Mouse (Mus musculus) naive thymus-derived CD4-positive, alpha-beta T cell, adult 2 months (primary cell): Measurements from ENCODE around the gene Tmem115.
"Not testable (repeated sequence)": the region's sequence is repeated elsewhere in the genome, so short reads cannot be mapped to it uniquely, and the experiment has no call there.

Experiments used
- DNase-seq: peaks from one replicate; pipeline ENCODE4 v3.0.0-alpha.2; 2011; ENCODE audit warnings: low read depth

Gene Tmem115

DNA sequence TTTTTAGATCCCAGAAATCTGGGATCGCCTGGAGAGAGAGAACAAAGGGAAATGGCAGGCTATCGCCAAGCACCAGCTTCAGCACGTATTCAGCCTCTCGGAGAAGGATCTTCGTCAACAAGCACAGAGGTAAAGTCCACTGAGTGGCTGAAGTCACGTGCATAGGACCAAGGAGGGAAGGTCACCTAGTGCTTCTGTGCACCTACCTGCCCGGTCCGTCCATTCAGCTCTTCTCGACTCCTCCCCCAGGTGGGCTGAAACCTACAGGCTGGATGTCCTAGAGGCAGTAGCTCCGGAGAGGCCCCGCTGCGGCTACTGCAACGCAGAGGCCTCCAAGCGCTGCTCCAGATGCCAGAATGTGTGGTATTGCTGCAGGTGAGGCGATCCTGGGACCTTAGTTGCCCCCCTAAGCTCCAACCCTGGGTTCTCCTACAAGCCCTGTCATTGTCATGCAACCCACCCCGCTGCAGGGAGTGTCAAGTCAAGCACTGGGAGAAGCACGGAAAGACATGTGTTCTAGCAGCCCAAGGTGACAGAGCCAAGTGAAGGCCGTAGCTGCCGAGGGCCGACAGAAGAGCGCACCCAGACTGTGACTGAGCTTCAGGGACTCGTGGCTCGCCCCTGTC, 16.9 kb downstream of the Tmem115 start:
- no peak for DNase-seq

DNA sequence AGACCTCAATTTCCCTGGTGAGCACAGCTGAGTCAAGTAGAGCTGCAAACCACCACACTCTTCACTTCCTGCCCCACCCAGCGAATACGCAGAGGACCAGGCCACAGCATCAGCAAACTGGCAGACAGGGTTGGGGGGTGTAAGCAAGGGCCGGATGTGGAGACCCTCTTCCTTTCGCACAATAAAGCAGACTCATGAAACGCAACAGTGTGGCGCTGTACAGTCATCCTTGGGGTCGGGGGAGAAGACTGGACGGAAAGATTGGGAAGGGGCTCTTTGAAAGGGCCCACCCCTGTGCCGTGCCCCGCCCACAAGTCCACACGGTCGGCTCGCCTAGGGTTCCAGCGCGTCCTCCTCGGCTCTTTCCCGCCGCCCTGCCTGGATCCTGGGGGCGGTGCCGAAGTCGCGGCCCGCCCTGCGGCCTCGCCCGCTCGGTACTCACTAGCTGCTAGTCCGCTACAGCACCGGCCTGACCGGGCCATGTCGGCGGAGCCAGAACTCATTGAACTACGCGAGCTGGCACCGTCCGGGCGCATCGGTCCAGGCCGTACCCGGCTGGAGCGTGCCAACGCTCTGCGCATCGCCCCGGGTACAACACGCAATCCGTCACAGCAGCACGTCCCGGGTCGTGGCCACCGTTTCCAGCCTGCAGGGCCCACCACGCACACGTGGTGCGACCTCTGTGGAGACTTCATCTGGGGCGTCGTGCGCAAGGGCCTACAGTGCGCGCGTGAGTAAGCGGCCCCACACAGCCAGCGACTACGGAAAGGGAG, 17.6 kb downstream of the Tmem115 start, which contains the start of gene Rassf1:
Gene Rassf1, plus strand, starts transcription at position 439 of the 773 bp plus-strand sequence.
- peak; percentile 88 for DNase-seq

DNA sequence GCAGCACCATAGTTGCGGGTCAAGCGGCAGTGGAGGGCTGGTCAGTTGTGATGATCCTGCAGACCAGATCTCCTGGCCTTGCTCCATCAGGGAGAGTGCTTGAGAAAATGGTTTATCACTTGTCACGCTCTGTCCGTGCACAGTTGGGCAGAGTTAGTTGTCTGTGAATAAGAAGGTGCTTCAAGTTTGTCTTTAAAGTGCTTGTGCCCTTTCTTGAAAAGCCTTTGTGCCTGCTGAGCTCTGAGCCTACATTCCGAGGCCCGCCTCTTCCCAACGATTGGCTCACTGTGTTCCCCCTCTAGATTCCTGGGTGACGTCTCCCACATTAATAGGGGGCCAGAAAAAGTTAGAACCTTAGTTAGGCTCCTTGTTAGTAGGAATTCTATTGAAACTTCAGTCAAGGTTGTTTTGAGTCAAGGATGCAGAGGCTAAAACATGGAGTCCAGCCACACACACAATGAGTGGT, 18.2 kb downstream of the Tmem115 start:
- no peak for DNase-seq

DNA sequence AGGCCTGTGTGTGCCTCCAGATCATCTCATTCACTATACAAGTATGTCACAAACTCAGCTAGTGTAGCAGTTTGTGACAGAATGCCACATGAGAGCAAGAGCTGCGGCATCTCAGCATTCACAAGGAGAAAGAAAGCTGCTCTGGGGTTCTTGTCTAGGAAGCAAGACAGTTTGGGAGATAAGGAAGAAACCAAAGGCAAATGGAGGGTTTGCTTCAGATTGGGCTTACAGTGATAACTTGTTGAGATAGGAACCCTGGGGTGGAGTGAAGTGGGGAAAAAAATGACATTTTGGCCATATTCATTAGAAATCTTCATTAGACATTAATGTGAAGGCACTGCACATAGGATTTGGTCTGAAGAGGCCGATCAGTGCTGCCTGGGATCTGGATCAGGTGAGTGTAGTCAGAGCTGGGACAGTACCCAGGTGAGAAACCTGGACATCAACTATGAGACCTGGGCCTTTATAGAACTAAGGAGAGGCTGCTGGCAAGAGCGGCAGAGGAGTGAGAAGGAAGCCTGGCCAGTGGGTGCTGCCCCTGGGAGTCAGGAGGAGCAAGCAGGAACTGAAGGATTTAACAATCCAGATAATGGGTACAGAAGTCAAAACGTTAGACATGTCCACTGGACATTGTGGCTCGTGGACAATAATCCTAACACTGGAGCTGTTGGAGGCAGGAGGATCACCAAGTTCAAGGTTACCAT, 19.1 kb downstream of the Tmem115 start:
- no peak for DNase-seq

DNA sequence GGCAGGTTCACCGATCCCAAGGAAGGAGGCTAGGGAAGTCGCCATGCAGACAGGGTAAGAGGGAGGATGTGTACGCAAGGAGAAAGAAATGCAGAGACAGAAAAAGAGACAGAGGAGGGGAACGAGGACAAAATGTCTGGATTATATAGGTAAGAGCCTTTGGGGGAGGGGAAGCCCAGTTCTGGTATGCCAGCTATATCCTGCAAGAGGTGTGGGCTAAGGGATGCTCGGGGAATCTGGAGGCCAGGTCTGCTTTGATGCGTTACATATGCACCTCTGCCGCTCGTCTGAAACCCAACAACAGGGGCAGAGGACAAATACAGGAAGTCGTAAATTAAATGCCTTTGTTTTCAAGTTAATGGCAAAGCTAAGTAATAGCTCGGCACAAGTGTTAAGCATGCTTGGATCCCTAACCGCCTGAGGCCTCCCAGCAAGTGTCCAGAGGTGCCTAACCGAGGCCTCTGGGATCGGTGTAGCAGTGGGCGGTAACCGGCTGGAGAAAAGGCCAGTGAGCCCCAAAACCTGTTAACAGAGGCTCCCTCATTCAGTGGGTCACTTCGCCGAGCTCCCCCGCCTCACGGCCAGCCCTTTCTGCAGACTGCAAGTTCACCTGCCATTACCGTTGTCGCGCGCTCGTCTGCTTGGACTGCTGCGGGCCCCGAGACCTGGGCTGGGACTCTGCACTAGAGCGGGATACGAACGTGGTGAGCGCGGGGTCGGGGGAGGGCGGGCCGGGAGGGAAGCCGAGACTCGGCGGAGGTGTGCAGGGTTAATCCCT, 20.0 kb downstream of the Tmem115 start:
- peak; percentile 62 for DNase-seq

GRCm38 (mm10) chr9:107554319-107554825, 20.6 kb downstream of the Tmem115 start:
- peak; percentile 100 for DNase-seq

GRCm38 (mm10) chr9:107555031-107555457, 21.3 kb downstream of the Tmem115 start:
- DNase-seq, result no peak

GRCm38 (mm10) chr9:107555701-107556100, 22.0 kb downstream of the Tmem115 start:
- DNase-seq, result no peak

DNA sequence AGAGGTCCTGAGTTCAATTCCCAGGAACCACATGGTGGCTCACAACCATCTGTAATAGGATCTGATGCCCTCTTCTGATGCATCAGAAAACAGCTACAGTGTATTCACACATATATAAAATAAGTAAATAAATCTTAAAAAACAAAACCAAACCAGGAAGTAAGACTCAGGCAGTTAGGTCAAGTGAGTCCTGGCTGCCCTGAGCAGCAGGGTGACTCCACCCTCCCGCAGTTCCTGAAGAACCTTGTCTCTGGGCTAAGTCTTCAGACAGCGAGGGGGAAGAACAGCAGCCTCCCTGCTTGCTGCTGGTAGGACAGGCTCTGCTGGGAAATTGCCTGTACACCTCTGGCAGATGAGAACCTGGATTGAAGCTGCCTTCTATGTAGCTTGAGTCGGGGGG, 22.6 kb downstream of the Tmem115 start:
- no peak for DNase-seq

GRCm38 (mm10) chr9:107563029-107563581, 29.4 kb downstream of the Tmem115 start, which contains the start of gene Tusc2:
Gene Tusc2, plus strand, starts transcription at chr9:107563255.
- peak; percentile 91 for DNase-seq

- DNase-seq, result not testable (repeated sequence)
Measured at GRCm38 (mm10) chr9:107565556-107565955, 31.8 kb downstream of the Tmem115 start.

GRCm38 (mm10) chr9:107566041-107566709, 32.4 kb downstream of the Tmem115 start:
- peak; percentile 87 for DNase-seq

DNA sequence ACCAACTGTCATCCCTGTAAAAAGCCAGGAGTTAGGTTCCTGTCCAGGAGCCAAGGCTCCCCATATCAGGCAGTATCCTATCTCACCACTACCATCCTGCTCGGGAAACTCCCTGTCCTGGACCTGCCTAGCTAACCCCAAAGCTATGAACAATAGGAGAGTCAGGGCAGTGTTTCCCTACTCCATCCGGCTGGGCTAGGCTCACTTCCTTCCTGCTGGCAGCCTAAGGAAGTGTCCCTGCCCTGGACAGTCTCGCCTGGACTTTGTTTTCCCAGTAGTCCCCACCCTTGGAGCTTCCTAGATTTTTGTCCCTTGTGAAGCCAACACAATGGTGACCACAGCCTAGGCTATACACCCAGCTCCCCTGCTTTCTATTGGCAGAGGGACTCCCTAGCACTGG, 33.1 kb downstream of the Tmem115 start:
- no peak for DNase-seq

DNA sequence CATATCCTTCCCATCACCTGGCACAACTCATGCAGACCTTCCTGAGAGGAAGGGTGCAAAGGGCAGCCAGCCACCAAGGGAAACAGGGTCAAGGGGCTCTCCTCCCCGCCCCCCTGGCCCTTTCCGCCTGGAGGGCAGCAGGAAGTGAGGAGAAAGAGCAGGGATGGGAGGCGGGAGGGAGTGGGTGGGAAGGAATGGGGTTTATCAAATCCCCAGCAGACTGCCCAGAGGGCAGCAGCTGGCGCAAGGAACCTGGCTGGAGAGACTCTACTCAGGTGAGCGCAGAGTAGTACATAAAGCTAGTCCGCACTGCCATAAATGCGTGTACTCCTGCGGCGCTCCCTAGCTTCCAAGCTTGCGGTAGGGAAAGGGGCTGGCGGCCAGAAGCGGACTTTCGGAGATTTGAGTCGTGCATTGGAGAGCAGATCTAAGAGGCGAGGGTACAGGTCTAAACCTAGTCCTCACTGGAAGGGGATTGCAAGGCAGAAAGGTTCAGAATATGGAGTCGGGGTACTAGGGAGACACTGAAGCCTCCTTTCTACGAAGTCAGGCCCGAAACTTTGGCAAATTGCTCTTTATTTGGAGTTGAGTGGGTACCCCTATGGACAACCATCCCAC, 34.1 kb downstream of the Tmem115 start, which contains the start of gene Hyal2:
Gene Hyal2, plus strand, starts transcription at position 244 of the 618 bp plus-strand sequence.
- no peak for DNase-seq

GRCm38 (mm10) chr9:107568331-107569261, 34.9 kb downstream of the Tmem115 start:
- peak; percentile 89 for DNase-seq

DNA sequence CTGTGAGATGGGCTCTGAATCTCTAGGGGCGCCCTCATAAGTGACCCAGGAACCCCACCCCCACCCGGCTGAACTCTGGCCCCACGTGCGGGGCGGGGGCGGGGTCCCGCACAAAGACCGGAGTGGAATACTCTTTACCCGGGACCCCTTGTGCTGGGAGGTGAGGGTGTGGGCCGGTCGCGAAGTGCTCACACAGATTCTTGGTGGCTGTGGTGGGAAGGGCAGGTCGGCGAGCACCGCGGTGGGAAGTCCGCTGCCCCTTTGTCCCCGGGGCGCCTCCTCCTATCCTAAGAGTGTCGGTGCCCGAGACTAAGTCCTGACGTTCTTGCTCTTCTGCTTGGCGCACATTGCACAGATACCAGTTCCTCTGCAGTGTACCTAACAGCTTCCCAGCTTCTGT, 35.5 kb downstream of the Tmem115 start:
- no peak for DNase-seq

- DNase-seq, result no peak
Measured at GRCm38 (mm10) chr9:107570016-107570415, 36.3 kb downstream of the Tmem115 start.

GRCm38 (mm10) chr9:107570845-107571244, 37.1 kb downstream of the Tmem115 start:
- DNase-seq, result no peak
